Mouse (Mus musculus) small intestine, adult 2 months (tissue): ENCODE data around the gene Slc25a24.

ENCODE experiments used
- CTCF ChIP-seq: fragments of 200-500 bp; IDR thresholded peaks from 2 replicates; pipeline ENCODE4 v1.5.1; 2012; ENCODE audit warnings: low read depth, mild to moderate bottlenecking, control low read depth, inconsistent platforms, low read length, moderate library complexity, mixed read lengths; ENCODE audit not compliant: insufficient replicate concordance, insufficient read length; ENCODE audit errors: extremely low read depth
- POLR2A ChIP-seq: fragments of 200-500 bp; IDR thresholded peaks from 2 replicates; pipeline ENCODE4 v1.6.1; 2012; ENCODE audit warnings: low read depth, mild to moderate bottlenecking, control low read depth, inconsistent platforms, low read length, moderate library complexity

GRCm38 (mm10) chr3:109164088-109164487 lies 41.1 kb downstream of the Slc25a24 start:
- TF ChIP-seq CTCF: no peak
- TF ChIP-seq POLR2A: no peak
